Mouse (Mus musculus): ENCODE results near the gene Slc9a9. TPM values are rescaled to one million over a fixed set of nuclear protein-coding genes. Genes with fewer than 3 reads are reported as not detected.

The Slc9a9 gene
- polyA plus RNA-seq, 2 experiments: 3.7 to 5.1 TPM

- no peak overlapping the region for H3K27ac ChIP-seq (replicated peaks; ENCODE audit: low read depth, low read length)
- H3K9me3 ChIP-seq (ENCODE audit: control insufficient read depth, low read length): no peaks in the 10 kb centered on the region
- TF ChIP-seq POLR2A (IDR thresholded peaks at IDR 0.05; ENCODE audit: borderline replicate concordance, extremely low read depth, insufficient read depth, insufficient read length): no peak
- no peak for DNase-seq (ENCODE audit: low spot score)
- no peak for ATAC-seq (ENCODE audit: low FRiP score, low read depth)
- H3K4me3 ChIP-seq (replicated peaks; ENCODE audit: low read length): no peak overlapping the region
- H3K36me3 ChIP-seq (ENCODE audit: control insufficient read depth, insufficient read depth, low read length): no peaks in the 10 kb centered on the region
- no peak overlapping the region for H3K4me2 ChIP-seq (replicated peaks; ENCODE audit: low read depth, low read length, severe bottlenecking)
- H3K27me3 ChIP-seq (ENCODE audit: control insufficient read depth, insufficient read depth, low read length): no peaks in the 10 kb centered on the region
- 81% methylated on average over 19 of the region's 19 CpGs for WGBS
- H3K4me1 ChIP-seq (ENCODE audit: control insufficient read depth, insufficient read depth, low read length): no peaks in the 10 kb centered on the region
- no peak overlapping the region for H3K9ac ChIP-seq (ENCODE audit: low read depth, low read length, severe bottlenecking)
These were observed 81.4 kb downstream of the Slc9a9 start for GRCm38 (mm10) chr9:94750935-94751637.

GRCm38 (mm10) chr9:94751638-94752021 lies 81.9 kb downstream of the Slc9a9 start:
- no peak overlapping the region for H3K27ac ChIP-seq (replicated peaks; ENCODE audit: low read depth, low read length)
- H3K4me3 ChIP-seq (replicated peaks; ENCODE audit: low read length): no peak overlapping the region
- DNase-seq (ENCODE audit: low spot score) (no peak), ATAC-seq (ENCODE audit: low FRiP score, low read depth) (no peak)
- TF ChIP-seq POLR2A (IDR thresholded peaks at IDR 0.05; ENCODE audit: borderline replicate concordance, extremely low read depth, insufficient read depth, insufficient read length): no peak
- H3K4me1 ChIP-seq (ENCODE audit: control insufficient read depth, insufficient read depth, low read length): no peaks in the 10 kb centered on the region
- no peak overlapping the region for H3K9ac ChIP-seq (ENCODE audit: low read depth, low read length, severe bottlenecking)
- no peak overlapping the region for H3K4me2 ChIP-seq (replicated peaks; ENCODE audit: low read depth, low read length, severe bottlenecking)
- no peaks in the 10 kb centered on the region for H3K27me3 ChIP-seq (ENCODE audit: control insufficient read depth, insufficient read depth, low read length)
- WGBS: 60% methylated on average over 10 of the region's 10 CpGs
- H3K36me3 ChIP-seq (ENCODE audit: control insufficient read depth, insufficient read depth, low read length): no peaks in the 10 kb centered on the region
- no peaks in the 10 kb centered on the region for H3K9me3 ChIP-seq (ENCODE audit: control insufficient read depth, low read length)

- 82% methylated on average over 3 of the region's 3 CpGs for WGBS
- no peak for TF ChIP-seq POLR2A (IDR thresholded peaks at IDR 0.05; ENCODE audit: borderline replicate concordance, extremely low read depth, insufficient read depth, insufficient read length)
- Histone ChIP-seq H3K4me3 (replicated peaks; ENCODE audit: low read length) (no peak overlapping the region), H3K36me3 (ENCODE audit: control insufficient read depth, insufficient read depth, low read length) (no peaks in the 10 kb centered on the region), H3K27me3 (ENCODE audit: control insufficient read depth, insufficient read depth, low read length) (no peaks in the 10 kb centered on the region), H3K9ac (ENCODE audit: low read depth, low read length, severe bottlenecking) (no peak overlapping the region), H3K4me2 (replicated peaks; ENCODE audit: low read depth, low read length, severe bottlenecking) (no peak overlapping the region), H3K27ac (replicated peaks; ENCODE audit: low read depth, low read length) (no peak overlapping the region), H3K9me3 (ENCODE audit: control insufficient read depth, low read length) (no peaks in the 10 kb centered on the region), H3K4me1 (ENCODE audit: control insufficient read depth, insufficient read depth, low read length) (no peaks in the 10 kb centered on the region)
- ATAC-seq (ENCODE audit: low FRiP score, low read depth): no peak
- no peak for DNase-seq (ENCODE audit: low spot score)
These were observed 82.4 kb downstream of the Slc9a9 start for GRCm38 (mm10) chr9:94752121-94752520.

DNA sequence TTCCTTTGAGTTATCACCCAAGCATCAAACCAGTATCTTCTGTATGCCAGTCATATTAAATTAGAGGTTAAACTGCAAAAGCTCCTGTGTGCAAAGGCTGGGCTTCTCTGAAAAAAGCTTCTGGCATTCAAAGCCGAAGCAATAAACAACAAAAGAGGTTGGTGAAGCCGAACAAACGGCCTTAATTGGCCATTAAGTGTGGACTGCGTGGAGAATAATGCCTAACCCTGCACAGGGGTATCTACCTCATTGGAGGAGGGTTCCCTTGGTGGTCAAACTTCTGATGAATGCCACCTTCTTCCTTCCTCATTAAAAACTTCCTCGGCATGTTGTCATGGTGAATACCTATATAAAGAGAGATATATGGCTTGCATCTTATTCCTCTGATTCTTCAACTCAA lies 90.2 kb downstream of the Slc9a9 start:
- no peak for TF ChIP-seq POLR2A (IDR thresholded peaks at IDR 0.05; ENCODE audit: borderline replicate concordance, extremely low read depth, insufficient read depth, insufficient read length)
- no peaks in the 10 kb centered on the region for H3K36me3 ChIP-seq (ENCODE audit: control insufficient read depth, insufficient read depth, low read length)
- H3K4me1 ChIP-seq (ENCODE audit: control insufficient read depth, insufficient read depth, low read length): no peaks in the 10 kb centered on the region
- ATAC-seq (ENCODE audit: low FRiP score, low read depth) (no peak), DNase-seq (ENCODE audit: low spot score) (no peak)
- no peak overlapping the region for H3K9ac ChIP-seq (ENCODE audit: low read depth, low read length, severe bottlenecking)
- WGBS: 18% methylated on average over 5 of the region's 5 CpGs
- no peak overlapping the region for H3K27ac ChIP-seq (replicated peaks; ENCODE audit: low read depth, low read length)
- H3K4me3 ChIP-seq (replicated peaks; ENCODE audit: low read length): no peak overlapping the region
- H3K4me2 ChIP-seq (replicated peaks; ENCODE audit: low read depth, low read length, severe bottlenecking): no peak overlapping the region
- H3K27me3 ChIP-seq (ENCODE audit: control insufficient read depth, insufficient read depth, low read length): no peaks in the 10 kb centered on the region
- H3K9me3 ChIP-seq (ENCODE audit: control insufficient read depth, low read length): no peaks in the 10 kb centered on the region

DNA sequence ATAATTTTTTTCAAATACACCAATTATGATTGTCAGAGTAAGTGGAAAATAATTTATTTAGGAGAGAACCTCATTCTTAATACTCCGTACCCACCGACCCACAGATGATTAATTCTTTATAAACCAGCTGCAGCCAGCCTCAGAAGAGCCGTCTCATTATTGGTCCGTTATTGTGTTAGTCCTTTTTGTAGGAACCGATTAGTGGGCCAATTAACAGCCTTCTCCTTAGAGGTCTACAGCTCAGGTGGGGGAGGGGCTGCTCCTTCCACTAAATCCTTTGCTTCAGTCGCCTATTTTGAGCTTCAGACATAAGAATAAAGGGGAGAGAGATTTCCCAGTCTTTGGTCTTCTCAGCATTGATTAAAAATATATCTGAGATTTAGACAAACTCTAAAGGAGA lies 98.4 kb downstream of the Slc9a9 start:
- Histone ChIP-seq H3K9me3 (ENCODE audit: control insufficient read depth, low read length) (no peaks in the 10 kb centered on the region), H3K4me1 (ENCODE audit: control insufficient read depth, insufficient read depth, low read length) (no peaks in the 10 kb centered on the region), H3K27me3 (ENCODE audit: control insufficient read depth, insufficient read depth, low read length) (no peaks in the 10 kb centered on the region), H3K4me2 (replicated peaks; ENCODE audit: low read depth, low read length, severe bottlenecking) (no peak overlapping the region), H3K27ac (replicated peaks; ENCODE audit: low read depth, low read length) (no peak overlapping the region), H3K36me3 (ENCODE audit: control insufficient read depth, insufficient read depth, low read length) (no peaks in the 10 kb centered on the region), H3K9ac (ENCODE audit: low read depth, low read length, severe bottlenecking) (no peak overlapping the region), H3K4me3 (replicated peaks; ENCODE audit: low read length) (no peak overlapping the region)
- 37% methylated on average over 6 of the region's 6 CpGs for WGBS
- no peak for TF ChIP-seq POLR2A (IDR thresholded peaks at IDR 0.05; ENCODE audit: borderline replicate concordance, extremely low read depth, insufficient read depth, insufficient read length)
- ATAC-seq (ENCODE audit: low FRiP score, low read depth) (no peak), DNase-seq (ENCODE audit: low spot score) (no peak)
